Mouse (Mus musculus) T-helper 1 cell (primary cell): ENCODE data around the gene Ttll6.

Experiments used
- in situ Hi-C: fragments of 300-600 bp; cut with MboI, MseI; formaldehyde crosslinking; loops from one replicate; pipeline ENCODE4 v1.15.1; 2025; ENCODE audit warnings: high pct_unique_total_duplicates

Ttll6 gene

GRCm38 (mm10) chr11:96164769-96165168 lies 31.2 kb downstream of the Ttll6 start:
- in situ Hi-C loops, result no loop called here

GRCm38 (mm10) chr11:96168125-96168524 lies 34.5 kb downstream of the Ttll6 start:
- in situ Hi-C loops, result no loop called here

DNA sequence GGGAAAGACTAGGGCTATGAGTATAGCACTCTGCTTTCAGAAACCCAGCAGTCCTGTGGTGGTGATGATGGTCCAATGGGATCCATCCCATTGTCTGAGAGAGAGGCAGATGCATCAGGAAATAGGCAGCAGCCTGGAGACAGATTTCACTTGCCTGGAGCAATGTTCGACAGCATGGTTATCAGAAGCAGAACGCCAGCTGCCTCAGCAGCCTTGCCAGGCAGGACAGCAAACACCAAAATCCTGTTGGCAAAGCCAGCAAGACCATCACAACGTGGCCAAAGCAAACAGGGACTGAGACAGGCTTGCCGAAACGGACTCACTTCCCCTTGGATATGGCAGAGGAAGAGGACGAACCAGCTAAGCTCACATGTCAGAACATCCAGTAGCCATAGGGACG lies 35.4 kb downstream of the Ttll6 start:
- in situ Hi-C loops, result no loop called here

- in situ Hi-C loops, result no loop called here
Measured at GRCm38 (mm10) chr11:96170711-96171379, 37.3 kb downstream of the Ttll6 start.

DNA sequence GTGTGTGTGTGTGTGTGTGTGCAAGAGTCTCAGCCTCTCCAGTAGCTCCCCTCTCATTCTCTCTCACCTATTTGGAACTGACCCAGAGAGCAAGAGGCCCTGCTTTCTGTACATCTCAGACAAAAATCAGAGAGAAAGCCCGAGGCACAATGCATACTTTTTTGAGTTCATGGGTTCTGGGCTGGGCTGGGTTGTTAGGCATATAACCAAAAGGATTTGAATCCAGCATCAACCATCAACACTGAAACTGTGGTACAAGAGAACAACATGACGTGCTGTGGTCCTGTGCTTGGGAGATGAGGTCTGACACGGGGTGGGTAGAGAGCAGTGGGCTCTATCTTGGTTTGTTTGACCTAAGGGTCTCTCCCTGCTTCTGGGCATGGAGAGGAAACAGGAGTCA lies 38.0 kb downstream of the Ttll6 start:
- in situ Hi-C loops, result no loop called here

DNA sequence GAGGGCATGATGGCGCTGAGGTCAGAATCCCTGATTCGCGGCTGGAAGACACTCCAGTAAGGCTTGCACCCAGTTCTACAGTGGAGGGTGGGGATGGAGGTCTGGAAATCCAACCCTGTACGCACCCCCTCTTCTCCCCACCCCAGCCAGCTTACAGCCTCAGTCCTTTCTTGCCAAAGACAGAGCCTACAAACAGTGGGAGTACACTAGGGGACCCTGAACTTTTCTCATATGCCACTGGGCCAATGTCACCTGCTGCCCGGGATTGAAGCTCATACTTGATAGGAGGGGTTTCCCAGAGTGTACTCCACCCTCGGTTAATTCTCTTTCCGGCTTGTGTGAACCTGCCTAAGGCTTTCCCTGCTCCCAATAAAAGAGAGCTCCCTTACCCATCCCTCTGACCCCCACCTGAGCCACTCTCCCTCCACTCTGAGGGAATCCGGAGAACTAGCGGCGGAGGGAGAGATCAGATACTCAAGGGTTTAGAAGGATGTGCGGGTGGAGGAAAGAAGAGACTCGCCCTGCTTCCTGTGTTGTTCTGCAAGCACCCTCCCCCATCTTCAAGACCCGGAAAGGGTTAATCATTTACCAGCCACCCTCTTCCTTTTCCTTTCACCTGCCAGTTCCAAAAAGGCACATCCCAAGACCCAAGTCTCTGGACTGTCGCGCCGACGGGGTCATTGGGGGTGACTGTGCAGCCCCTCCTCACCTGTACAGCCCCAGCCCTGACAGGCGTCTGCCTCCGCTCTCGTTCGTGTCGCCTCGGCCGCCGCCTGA lies 39.1 kb downstream of the Ttll6 start:
- in situ Hi-C loops, result no loop called here

DNA sequence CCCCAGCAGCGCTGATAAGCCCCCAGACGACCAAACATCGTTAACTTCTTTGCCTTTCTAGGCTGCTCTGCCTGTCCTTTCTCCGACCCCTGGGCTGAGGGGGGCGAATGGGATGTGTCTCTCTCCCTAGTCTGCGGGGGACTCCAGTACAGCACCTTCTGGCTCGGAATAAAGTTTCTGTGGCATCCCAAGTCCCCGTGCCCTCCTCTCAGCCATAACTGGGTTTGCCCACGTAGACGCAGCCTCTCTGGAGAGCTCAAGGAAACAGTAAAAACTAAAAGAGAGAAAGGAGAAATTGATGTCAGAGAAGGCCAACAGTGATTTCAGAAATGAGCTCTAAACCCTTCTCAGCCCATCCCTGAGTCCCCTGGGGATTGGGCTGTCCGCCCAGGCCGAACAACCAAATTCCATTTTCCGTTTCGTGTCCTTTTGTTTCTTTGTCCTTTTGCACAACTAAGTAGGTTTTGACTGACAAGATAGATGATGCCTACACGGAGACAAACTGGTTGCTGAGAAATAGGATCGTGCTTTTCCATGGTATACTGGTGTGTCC lies 39.8 kb downstream of the Ttll6 start:
- in situ Hi-C loops, result no loop called here

DNA sequence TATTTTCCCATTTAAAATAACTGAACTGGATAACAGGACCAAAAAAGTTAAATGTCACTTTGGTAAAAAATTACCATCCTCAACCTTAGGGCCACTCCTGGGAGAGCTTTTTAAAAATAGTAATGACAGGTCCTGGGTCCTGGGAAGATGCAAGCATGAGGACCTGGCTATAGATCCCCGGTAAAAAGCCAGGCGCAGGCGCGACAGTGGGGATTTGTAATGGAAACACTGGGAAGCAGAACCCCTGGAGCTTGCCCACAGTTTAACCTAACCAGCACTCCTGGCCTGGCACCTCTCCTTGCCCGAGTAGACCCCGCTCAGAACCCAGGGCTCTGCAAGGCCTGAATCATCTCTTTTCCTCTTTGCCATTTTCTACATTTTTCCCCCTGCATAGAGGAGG lies 41.3 kb downstream of the Ttll6 start:
- in situ Hi-C loops, result no loop called here

GRCm38 (mm10) chr11:96175511-96175910 lies 41.9 kb downstream of the Ttll6 start:
- in situ Hi-C loops, result no loop called here

GRCm38 (mm10) chr11:96175951-96176530 lies 42.5 kb downstream of the Ttll6 start:
- in situ Hi-C loops, result no loop called here

DNA sequence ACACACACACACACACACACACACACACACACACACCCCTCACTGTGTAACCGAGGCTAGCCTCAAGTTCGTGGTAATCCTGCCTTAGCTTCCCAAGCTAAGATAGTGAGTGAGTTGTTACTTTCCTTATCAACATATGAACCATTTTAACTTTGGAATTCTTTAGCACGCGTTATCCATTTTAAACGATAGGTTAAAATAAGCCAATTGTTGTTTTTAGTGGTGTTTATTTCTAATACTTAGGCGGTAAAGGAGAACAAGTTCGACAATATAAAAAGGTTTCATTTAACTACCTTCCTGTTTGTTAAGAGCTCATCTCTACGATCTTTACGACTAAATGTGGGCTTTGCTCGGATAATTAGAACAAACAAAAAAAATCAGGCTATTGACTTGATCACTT lies 43.3 kb downstream of the Ttll6 start:
- in situ Hi-C loops, result no loop called here

GRCm38 (mm10) chr11:96177546-96178174 lies 44.1 kb downstream of the Ttll6 start:
- in situ Hi-C loops, result no loop called here

DNA sequence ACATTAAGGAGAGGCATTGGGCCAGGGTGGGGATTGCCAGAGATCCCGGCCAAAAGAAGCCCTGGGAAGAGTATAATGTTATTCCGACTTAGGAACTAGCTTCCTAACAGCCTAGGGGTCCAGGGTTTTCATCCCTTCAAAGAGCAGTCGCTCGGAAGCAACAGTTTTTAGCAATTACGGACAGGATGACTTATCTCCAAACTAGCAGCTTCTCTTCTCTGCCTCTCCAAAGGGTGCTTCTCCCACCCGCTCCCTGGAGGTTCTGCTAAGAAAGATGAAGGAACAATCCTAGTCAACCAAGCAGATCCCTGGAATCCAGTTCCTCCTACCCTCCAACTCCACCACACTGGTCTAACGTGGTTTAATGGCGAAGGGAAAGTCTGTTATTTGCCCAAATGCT lies 44.8 kb downstream of the Ttll6 start:
- in situ Hi-C loops, result no loop called here

GRCm38 (mm10) chr11:96178911-96179503 lies 45.4 kb downstream of the Ttll6 start:
- in situ Hi-C loops, result no loop called here

DNA sequence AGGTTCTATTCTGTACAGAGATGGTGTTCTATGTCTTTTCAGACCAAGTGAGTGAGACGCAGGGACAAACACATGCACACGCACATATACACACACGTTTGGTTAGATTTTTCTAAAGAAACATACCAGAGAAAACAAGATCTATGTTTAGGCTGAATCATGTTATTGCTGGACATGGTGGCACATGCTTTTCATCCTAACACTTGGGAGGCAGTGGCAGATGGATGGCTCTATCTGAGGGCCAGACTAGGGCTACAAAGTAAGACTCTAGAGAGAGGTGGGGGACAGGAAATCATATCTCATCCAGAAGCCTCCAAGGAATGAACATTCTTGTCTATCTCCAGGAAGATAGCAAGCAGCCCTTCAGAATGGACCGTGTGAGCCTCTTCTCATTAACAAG lies 47.5 kb downstream of the Ttll6 start:
- in situ Hi-C loops, result no loop called here

- in situ Hi-C loops, result no loop called here
Measured at GRCm38 (mm10) chr11:96184233-96184632, 50.6 kb downstream of the Ttll6 start.

GRCm38 (mm10) chr11:96187321-96187720 lies 53.7 kb downstream of the Ttll6 start:
- in situ Hi-C loops, result no loop called here

GRCm38 (mm10) chr11:96189810-96190522 lies 56.4 kb downstream of the Ttll6 start:
- in situ Hi-C loops, result no loop called here

GRCm38 (mm10) chr11:96191132-96191531 lies 57.5 kb downstream of the Ttll6 start:
- in situ Hi-C loops, result no loop called here

GRCm38 (mm10) chr11:96193521-96194400 lies 60.2 kb downstream of the Ttll6 start, which contains the start of gene Hoxb13:
TSS of gene Hoxb13 (plus strand) at chr11:96194316.
- in situ Hi-C loops, result no loop called here
